Comparison of ENCODE assay signal across 10 mouse cellular contexts in genomic region chr9:48735466-48736312, GRCm38 (mm10).
A peak's percentile ranks its signal among the peaks of the same experiment; 100 is the strongest.
DNase-seq lines count a peak whose midpoint lies in the region; ATAC-seq lines count a peak whose summit lies in the region.
"Had no signal": no experiment of that assay in that cellular context is flagged by ENCODE, and none has a peak within 500 bp of the region (broad histone marks: within the 10 kb centered on the region; RNA-seq: fewer than 3 reads in every experiment).

No protein-coding gene starts in this region.

- H3K36me3 ChIP-seq in intestine, embryonic 15.5 days: no peaks in the 10 kb centered on the region
- H3K36me3 ChIP-seq in intestine, embryonic 16.5 days (ENCODE audit: control insufficient read depth, insufficient read depth, low read length): no peaks in the 10 kb centered on the region
- H3K36me3 ChIP-seq in embryonic facial prominence, embryonic 12.5 days: no peaks in the 10 kb centered on the region
- no peaks in the 10 kb centered on the region for H3K36me3 ChIP-seq in limb, embryonic 10.5 days

- no peak overlapping the region for H3K4me2 ChIP-seq in intestine, embryonic 15.5 days (replicated peaks)
- no peak overlapping the region for H3K4me2 ChIP-seq in intestine, embryonic 16.5 days (ENCODE audit: low read depth, low read length)
- H3K4me2 ChIP-seq in embryonic facial prominence, embryonic 12.5 days (replicated peaks): no peak overlapping the region

- DNase-seq in limb, embryonic 10.5 days (ENCODE audit: low spot score): no peak
- DNase-seq in thymus, postnatal 0 days (ENCODE audit: low spot score): no peak
- no peak for DNase-seq in embryo, embryonic 10.5 days (ENCODE audit: low spot score)
- DNase-seq in embryo, embryonic 11 days: no peak

- H3K27me3 ChIP-seq in intestine, embryonic 15.5 days (replicated peaks): no peaks in the 10 kb centered on the region
- no peaks in the 10 kb centered on the region for H3K27me3 ChIP-seq in intestine, embryonic 16.5 days (replicated peaks; ENCODE audit: control insufficient read depth, insufficient read depth, low read length)
- peaks cover 24% of the 10 kb centered on the region for H3K27me3 ChIP-seq in embryonic facial prominence, embryonic 12.5 days
- H3K27me3 ChIP-seq in limb, embryonic 10.5 days (ENCODE audit: low read depth, poor library complexity, severe bottlenecking): peaks cover 26% of the 10 kb centered on the region

- H3K9me3 ChIP-seq in intestine, embryonic 15.5 days: no peaks in the 10 kb centered on the region
- H3K9me3 ChIP-seq in intestine, embryonic 16.5 days (ENCODE audit: control insufficient read depth, low read length): no peaks in the 10 kb centered on the region
- H3K9me3 ChIP-seq in embryonic facial prominence, embryonic 12.5 days: no peaks in the 10 kb centered on the region
- no peaks in the 10 kb centered on the region for H3K9me3 ChIP-seq in limb, embryonic 10.5 days (replicated peaks)

- H3K9ac ChIP-seq in intestine, embryonic 15.5 days: no peak overlapping the region
- H3K9ac ChIP-seq in intestine, embryonic 16.5 days (ENCODE audit: low read depth, low read length): no peak overlapping the region
- 0 out of 2 replicates have a peak overlapping the region, but pooled peaks have one; percentile 7 for H3K9ac ChIP-seq in embryonic facial prominence, embryonic 12.5 days
- H3K9ac ChIP-seq: liver, embryonic 14.5 days had no signal

- peak overlapping the region; percentile 51; the same call in 1 of the 2 replicates for H3K27ac ChIP-seq in intestine, embryonic 15.5 days
- H3K27ac ChIP-seq in intestine, embryonic 16.5 days (ENCODE audit: low read length): no peak overlapping the region
- H3K27ac ChIP-seq in brown adipose tissue, adult 24 weeks (replicated peaks; ENCODE audit: low read depth, low read length): peak overlapping the region; percentile 100
- no peak overlapping the region for H3K27ac ChIP-seq in embryonic facial prominence, embryonic 12.5 days
- peak overlapping the region; percentile 56 for H3K27ac ChIP-seq in limb, embryonic 10.5 days
- H3K27ac ChIP-seq: liver, embryonic 14.5 days had no signal

- no peak overlapping the region for H3K4me3 ChIP-seq in intestine, embryonic 15.5 days (replicated peaks)
- no peak overlapping the region for H3K4me3 ChIP-seq in intestine, embryonic 16.5 days (ENCODE audit: low read length)
- no peak overlapping the region for H3K4me3 ChIP-seq in brown adipose tissue, adult 24 weeks (ENCODE audit: insufficient read depth, low read depth, low read length)
- H3K4me3 ChIP-seq in embryonic facial prominence, embryonic 12.5 days: no peak overlapping the region
- H3K4me3 ChIP-seq in limb, embryonic 10.5 days: no peak overlapping the region
- H3K4me3 ChIP-seq: myocyte had no signal

- WGBS in intestine, embryonic 15.5 days: 39% methylated on average over 12 of the region's 12 CpGs
- WGBS in intestine, embryonic 16.5 days: 43% methylated on average over 12 of the region's 12 CpGs
- 52% methylated on average over 12 of the region's 12 CpGs for WGBS in embryonic facial prominence, embryonic 12.5 days
- 52% methylated on average over 12 of the region's 12 CpGs for WGBS in limb, embryonic 10.5 days

- H3K4me1 ChIP-seq in intestine, embryonic 15.5 days (replicated peaks): peaks cover 39% of the 10 kb centered on the region
- H3K4me1 ChIP-seq in intestine, embryonic 16.5 days (ENCODE audit: control insufficient read depth, insufficient read depth, low read length): peaks cover 40% of the 10 kb centered on the region
- H3K4me1 ChIP-seq in brown adipose tissue, adult 24 weeks (ENCODE audit: control insufficient read depth, insufficient read depth, insufficient read length, low read length): peaks cover 67% of the 10 kb centered on the region
- H3K4me1 ChIP-seq in embryonic facial prominence, embryonic 12.5 days: peaks cover 63% of the 10 kb centered on the region
- peaks cover 98% of the 10 kb centered on the region for H3K4me1 ChIP-seq in limb, embryonic 10.5 days

- ATAC-seq in intestine, embryonic 15.5 days: no peak
- ATAC-seq in intestine, embryonic 16.5 days: no peak
- ATAC-seq in embryonic facial prominence, embryonic 12.5 days (ENCODE audit: insufficient number of reproducible peaks, insufficient read depth, low FRiP score, low TSS enrichment): no peak

Comparison
In these comparisons a context has a peak if more than half of its experiments do, and no peak if none do; other contexts are left out.
1. H3K27ac ChIP-seq: peak in intestine, embryonic 15.5 days (single experiment), brown adipose tissue, adult 24 weeks (single experiment) and limb, embryonic 10.5 days (single experiment); none in intestine, embryonic 16.5 days (single experiment) and embryonic facial prominence, embryonic 12.5 days (single experiment).